Mouse (Mus musculus): ENCODE measurements around the gene Elovl7. TPM values are rescaled to one million over a fixed set of nuclear protein-coding genes. Genes with fewer than 3 reads are reported as not detected.

Elovl7 gene
- 0.46 and 0.54 TPM in 2 replicates for total RNA-seq (2014; fragmentation: Nextera tagmentation)
- total RNA-seq (2017): 0.08 and 1.6 TPM in 2 replicates

DNA sequence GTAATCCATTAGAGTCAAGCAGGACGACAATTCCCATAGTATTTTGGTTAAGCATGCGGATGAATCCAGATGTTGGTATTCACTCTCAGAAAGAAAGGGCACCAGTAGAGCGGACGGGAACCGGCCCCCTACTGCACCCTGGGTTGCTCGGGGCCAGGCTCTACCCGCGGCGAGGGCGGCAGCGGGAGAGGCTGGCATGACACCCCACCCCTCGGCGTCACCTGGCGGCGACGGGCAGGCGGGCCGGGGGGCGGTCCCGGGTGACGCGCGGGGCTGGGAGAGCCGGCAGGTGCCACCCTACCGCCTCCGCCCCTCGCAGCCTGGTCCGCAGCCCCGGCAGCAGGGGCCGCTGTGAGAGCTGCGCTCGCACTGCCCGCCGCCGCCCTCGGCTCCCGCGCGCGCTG lies at the start of gene Elovl7:
Gene Elovl7 (plus strand): TSS at position 324 of the 404 bp plus-strand sequence.
- ATAC-seq (replicated peaks; ENCODE audit: low FRiP score, low TSS enrichment, poor library complexity, severe bottlenecking): peak; percentile 93

DNA sequence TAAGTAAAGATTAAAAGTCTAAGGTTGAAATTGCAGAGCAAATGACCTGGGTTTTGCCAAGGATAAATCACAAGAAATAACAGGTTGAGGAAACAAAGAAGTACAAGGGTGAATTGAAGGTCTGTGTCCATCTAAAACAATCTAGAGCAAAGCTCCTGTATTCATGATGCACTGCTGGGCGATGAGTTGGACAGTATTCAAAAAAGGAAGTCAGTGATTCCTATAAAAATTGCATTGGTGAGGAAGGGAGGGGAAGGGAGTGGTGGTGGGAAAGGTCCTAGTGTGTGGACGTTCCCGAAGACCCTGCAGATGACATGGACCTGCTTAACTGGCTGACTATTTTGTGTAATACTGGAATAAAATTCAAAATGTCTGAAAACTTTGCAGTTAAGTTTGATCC lies 49.6 kb upstream of the Elovl7 start:
- ATAC-seq (replicated peaks; ENCODE audit: low FRiP score, low TSS enrichment, poor library complexity, severe bottlenecking): no peak

GRCm38 (mm10) chr13:108170002-108170401 lies 44.2 kb upstream of the Elovl7 start:
- ATAC-seq (replicated peaks; ENCODE audit: low FRiP score, low TSS enrichment, poor library complexity, severe bottlenecking): peak; percentile 50

DNA sequence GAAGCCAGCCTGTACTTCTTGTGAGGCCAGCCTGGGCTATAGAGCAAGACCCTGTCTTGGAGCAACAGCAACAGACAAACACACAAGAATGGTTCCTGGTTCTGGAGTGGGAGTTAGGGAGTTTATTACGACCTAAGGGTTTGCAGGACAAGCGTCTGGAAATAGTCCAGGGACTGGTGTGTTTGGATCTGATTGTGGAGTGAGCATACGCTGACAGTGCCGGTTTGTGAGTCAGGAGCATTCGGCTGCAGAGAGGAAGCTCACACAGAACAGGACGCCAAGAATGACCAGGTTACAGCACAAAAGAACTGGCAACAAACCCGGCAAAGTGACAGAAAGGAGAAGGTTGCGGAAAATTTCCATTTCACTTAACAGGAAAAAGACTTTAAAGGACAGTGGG lies 43.7 kb upstream of the Elovl7 start:
- ATAC-seq (replicated peaks; ENCODE audit: low FRiP score, low TSS enrichment, poor library complexity, severe bottlenecking): no peak

- no peak for ATAC-seq (replicated peaks; ENCODE audit: low FRiP score, low TSS enrichment, poor library complexity, severe bottlenecking)
Observed at GRCm38 (mm10) chr13:108179618-108180017, 34.6 kb upstream of the Elovl7 start.

- ATAC-seq (replicated peaks; ENCODE audit: low FRiP score, low TSS enrichment, poor library complexity, severe bottlenecking): no peak
Observed at GRCm38 (mm10) chr13:108180821-108181220, 33.4 kb upstream of the Elovl7 start.

DNA sequence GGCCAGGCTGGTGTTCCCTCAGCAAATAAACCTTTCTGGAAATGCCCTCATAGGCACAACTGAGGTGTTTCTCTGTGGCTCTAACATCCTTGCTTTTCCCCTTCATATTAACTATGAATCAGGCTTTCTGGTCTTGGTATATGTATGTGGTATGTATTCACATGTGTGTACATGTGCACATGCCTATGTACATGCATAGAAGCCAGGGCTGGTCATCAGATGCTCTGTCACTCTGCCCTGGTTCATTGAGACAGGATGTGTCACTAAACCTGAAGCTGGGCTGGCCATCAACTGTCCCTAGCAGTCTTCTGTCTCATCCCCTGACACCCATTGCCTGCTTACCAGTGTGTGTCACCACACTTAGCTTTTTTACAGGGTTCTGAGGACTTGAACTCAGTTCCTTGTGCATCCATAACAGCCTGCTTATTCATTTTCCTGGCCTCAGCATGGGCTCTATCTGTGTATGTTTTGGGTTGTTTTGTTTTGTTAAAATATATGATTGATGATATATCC lies 29.4 kb upstream of the Elovl7 start:
- ATAC-seq (replicated peaks; ENCODE audit: low FRiP score, low TSS enrichment, poor library complexity, severe bottlenecking): 0 out of 2 replicates have a peak, but pooled peaks have one; percentile 37

GRCm38 (mm10) chr13:108185530-108185929 lies 28.7 kb upstream of the Elovl7 start:
- no peak for ATAC-seq (replicated peaks; ENCODE audit: low FRiP score, low TSS enrichment, poor library complexity, severe bottlenecking)

GRCm38 (mm10) chr13:108187994-108188393 lies 26.2 kb upstream of the Elovl7 start:
- no peak for ATAC-seq (replicated peaks; ENCODE audit: low FRiP score, low TSS enrichment, poor library complexity, severe bottlenecking)

- peak; percentile 96 for ATAC-seq (replicated peaks; ENCODE audit: low FRiP score, low TSS enrichment, poor library complexity, severe bottlenecking)
Observed at GRCm38 (mm10) chr13:108191074-108191720, 23.0 kb upstream of the Elovl7 start.

GRCm38 (mm10) chr13:108195474-108195873 lies 18.7 kb upstream of the Elovl7 start:
- no peak for ATAC-seq (replicated peaks; ENCODE audit: low FRiP score, low TSS enrichment, poor library complexity, severe bottlenecking)

- no peak; the same call in 1 of the 2 replicates for ATAC-seq (replicated peaks; ENCODE audit: low FRiP score, low TSS enrichment, poor library complexity, severe bottlenecking)
Observed at GRCm38 (mm10) chr13:108204857-108205256, 9.3 kb upstream of the Elovl7 start.

DNA sequence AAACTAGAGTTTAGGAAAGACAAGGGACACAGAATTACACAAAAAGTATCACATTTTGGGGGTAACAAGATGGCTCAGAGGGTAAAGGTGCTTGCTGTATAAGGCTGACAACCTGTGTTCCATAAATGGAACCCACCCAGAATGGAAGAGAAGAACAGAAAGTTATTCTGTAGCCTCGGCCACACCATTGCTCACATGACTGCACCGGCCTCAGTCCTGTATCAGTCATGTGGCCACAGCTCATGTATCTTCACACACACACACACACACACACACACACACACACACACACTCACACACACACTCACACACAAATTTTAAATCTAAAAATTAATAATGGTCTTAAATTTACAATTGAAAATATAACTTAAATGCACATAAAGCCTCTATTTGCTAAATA lies 6.8 kb upstream of the Elovl7 start:
- no peak for ATAC-seq (replicated peaks; ENCODE audit: low FRiP score, low TSS enrichment, poor library complexity, severe bottlenecking)

DNA sequence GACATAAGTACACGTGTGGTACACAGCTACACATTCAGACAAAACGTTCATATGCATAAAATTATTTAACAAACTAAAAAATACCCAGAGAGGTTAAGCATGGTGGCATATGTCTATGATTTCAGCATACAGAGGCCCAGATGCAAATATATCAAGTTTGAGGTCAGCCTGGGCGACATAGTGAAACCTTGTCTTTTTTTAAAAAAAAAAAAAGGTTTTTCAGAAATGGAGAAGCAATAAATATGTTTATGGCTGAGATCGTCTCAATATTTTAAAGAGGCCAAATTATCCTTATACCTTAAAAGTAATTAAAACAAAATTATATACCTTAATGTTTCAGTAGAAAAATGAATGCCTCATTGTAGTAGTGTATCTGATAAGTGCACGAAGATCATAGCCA lies 6.1 kb upstream of the Elovl7 start:
- no peak for ATAC-seq (replicated peaks; ENCODE audit: low FRiP score, low TSS enrichment, poor library complexity, severe bottlenecking)

GRCm38 (mm10) chr13:108210960-108211359 lies 3.2 kb upstream of the Elovl7 start:
- ATAC-seq (replicated peaks; ENCODE audit: low FRiP score, low TSS enrichment, poor library complexity, severe bottlenecking): no peak

DNA sequence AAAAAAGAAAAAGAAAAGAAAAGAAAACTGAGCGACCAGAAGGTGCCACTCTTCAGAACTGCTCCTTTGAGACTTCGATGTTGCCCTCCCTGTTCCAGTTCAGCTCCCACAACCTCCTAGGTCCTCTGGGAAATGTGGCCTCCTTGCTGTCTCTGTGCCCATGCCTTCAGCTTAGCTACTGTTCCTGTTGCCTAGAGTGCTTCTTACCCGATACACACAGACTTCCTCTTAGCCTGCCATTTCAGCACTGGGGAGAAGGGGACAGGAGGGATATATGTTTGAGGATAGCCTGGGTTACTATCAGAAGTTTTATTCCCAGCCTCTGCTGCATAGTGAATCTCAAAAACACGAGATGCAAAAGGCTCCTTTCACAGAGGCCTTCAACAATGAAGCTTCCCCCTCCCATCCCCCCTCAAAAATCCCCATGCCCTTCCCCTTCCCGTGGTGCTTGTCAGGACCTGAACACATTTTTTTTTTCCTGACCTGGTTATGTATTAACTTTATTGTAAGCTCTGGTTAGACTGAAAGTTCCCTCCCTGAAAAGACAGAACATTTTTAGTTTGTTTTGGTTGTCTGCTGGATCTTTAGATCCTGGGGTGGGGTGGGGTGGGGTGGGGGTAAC lies 1.7 kb upstream of the Elovl7 start:
- no peak for ATAC-seq (replicated peaks; ENCODE audit: low FRiP score, low TSS enrichment, poor library complexity, severe bottlenecking)

DNA sequence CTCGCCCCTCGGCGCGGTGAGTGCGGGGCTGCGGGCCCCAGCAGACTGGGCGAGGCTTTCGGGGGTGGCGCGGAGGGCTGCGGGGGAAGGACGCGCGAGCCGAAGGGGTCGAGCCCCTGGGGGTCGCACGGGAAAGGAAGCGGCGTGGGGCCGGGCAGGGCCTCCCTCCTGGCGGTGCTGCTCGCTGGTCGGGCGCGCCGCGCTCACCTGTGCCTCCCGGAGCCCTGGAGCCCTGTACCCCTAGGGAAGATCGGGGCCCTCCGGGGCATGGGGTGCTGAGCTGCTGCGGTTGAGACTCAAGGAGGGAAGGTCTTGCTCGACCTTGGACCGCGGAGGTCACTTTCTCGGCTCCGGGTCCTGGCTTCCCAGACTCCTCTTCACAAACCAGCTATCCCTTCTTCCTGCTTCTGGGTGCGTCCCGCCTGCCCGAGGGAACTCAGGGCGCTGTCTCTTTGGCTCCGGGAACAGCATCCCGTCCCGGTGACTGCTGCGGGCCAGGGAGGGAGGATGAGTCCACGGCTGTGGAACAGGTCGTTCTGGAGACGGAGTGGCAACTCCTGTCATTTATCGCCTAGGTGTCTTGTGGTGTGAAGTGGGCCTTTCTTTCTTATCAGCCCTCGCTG lies 392 bp downstream of the Elovl7 start:
- ATAC-seq (replicated peaks; ENCODE audit: low FRiP score, low TSS enrichment, poor library complexity, severe bottlenecking): peak; percentile 20

DNA sequence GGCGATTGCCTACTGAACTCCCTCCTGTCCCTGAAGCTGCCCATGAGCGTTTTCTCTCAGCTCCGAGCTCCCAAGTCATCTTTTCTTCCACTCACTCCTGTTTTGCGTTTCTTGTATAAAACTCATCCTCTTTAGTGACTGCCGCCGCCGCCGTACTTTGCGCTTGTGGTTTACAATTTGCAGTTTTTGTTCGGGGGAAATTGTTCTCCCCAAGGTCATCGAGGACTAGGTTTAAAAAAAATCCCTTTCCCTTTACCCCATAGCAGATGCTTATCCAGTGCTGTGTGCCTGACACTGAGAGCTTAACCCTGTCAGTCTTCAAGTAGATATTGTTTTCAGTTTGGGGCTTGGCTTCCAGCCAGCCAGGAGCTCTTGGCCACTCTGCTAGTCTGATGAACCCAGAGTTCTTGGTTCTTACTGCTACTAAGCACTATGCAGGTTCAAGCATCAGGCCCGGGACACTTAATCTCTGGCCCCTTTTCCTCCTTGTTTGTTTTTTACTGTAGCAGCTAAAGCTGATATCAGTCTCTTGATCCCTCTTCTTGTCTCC lies 1.1 kb downstream of the Elovl7 start:
- ATAC-seq (replicated peaks; ENCODE audit: low FRiP score, low TSS enrichment, poor library complexity, severe bottlenecking): peak; percentile 31; the same call in 1 of the 2 replicates

DNA sequence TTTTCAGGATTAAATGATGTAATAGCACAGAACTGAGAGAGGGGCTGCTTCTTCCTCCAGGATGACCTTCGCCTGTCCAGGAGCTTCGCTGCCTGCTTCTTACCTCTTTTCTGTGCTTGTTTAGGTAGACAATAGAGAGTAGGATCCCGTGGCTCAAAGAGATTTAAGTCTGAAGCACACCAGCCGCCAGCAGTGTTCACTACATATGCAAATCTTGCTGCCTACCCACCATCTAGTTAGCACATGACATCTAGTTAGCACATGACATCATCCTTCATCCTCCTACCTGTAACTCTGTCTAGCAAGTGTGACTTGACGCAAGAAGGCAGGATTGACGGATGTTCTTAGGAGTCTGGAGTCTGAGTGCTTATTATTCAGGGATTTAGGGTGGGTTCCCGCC lies 5.6 kb downstream of the Elovl7 start:
- no peak for ATAC-seq (replicated peaks; ENCODE audit: low FRiP score, low TSS enrichment, poor library complexity, severe bottlenecking)

- ATAC-seq (replicated peaks; ENCODE audit: low FRiP score, low TSS enrichment, poor library complexity, severe bottlenecking): no peak
Observed at GRCm38 (mm10) chr13:108229191-108229590, 15.0 kb downstream of the Elovl7 start.

All from megakaryocyte-erythroid progenitor cell, adult 5-6 weeks (primary cell).